Mouse (Mus musculus) cerebellum, adult 11-12 months (tissue): ENCODE measurements at regions not wholly inside any gene's neighbourhood (a gene's known extent, or its start where the extent isn't known, plus 50 kb on each side); places are given as distances from the start of the nearest gene placed in this dataset.

Experiments
- DNase-seq: peaks from one replicate; pipeline ENCODE4 v3.0.0; 2022

DNA sequence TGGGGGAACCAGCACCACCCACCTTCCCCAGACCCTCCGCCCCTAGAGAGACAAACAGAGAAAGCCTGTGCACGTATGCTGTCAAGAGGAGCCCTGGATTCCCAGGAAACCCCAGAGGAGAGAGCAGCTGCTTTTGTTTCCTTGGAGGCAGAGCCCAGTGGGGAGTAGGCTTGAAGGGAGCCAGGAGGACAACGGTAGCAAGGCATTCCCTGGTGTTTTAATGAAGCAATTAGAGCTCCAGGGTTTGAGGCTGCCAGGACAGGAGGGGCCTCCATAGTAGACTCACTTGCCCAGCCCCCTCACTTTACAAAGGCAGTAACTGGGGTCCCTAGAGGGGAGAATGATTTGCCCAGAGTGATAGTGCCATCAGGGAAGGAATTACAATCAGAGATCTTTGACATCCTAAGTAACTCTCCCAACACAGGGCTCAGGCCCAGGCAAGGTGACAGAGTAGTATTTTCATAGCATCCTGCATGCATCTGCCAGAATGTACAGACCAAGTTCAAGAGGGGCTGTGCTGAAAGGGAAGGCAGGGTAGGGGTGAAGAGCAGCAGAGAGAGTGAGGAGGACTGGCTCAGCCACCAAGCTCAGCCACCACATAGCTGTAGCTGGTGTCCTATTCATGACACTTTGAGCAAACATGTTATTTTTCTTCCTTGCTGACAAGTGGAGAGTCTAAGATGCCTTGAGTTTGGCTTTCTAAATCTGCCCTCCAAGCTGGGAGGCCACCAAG, 389.0 kb downstream of the Nedd1 start:
- no peak for DNase-seq

DNA sequence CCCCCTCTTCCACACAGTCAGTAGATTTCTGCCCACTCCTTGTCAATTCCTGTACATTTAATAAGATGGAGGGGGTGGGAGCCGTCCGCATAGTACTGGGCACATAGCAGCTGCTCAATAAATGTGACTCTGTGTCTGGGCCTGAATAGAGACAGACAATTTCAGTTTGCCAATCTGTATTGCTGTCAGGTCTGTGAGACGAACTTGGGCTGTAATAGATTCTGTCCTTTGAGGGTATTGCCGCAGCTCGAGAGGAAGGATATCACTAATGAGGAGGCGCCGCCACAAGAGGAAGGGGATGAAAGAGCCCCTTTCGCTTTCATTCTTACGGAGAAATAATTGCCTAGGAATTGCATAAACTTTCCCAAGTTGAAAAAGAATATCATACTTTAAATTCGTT, 392.1 kb downstream of the Nedd1 start:
- no peak for DNase-seq

DNA sequence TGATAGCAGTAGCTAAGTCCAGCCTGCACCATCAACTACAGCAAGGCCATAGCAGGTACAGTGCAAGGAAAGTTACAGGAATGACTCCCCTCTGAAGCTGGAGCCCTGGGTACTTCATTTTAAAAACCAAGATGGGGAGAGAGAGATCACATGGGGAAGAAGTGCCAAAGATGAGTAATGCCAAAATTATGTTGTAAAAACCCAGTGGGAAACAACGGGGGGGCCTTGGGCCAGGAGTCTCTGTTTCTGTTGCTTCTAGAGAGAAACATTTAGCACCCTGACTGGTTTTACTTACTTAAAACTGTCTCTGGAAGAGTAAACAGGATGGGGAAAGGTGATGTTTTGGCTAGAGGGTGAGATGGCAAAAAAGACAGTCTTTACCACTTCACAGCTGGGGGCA, 392.6 kb downstream of the Nedd1 start:
- DNase-seq, result no peak

DNA sequence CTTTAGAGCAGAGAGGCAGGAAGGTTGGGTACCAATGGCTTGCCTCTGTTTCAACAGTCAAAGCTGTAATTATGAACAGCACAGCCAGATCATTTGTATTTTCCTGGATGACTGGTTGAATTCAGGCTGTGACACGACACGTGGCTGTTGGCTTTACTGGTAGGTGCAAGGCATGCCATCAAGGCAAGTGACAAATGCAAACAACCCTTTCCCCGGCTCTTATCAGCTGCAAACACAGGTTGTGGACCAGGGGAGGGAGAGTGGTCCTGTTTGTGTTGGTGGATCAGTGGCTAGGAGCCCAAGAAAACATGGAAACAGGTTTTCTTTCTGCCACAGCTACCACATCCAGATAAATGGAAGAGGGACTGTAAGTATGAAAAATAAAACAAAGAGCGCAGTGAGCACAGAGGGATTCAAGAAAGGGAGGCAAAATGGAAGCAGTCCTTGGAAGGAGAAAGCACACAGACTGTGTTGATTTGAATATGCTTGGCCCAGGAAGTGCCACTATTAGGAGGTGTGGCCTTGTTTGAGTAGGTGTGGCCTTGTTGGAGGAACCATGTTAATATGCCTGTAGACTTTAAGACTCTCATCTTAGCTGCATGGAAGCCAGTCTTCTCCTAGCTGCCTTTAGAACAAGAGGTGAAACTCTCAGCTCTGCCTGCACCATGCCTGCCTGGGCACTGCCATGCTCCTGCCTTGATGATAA, 396.8 kb downstream of the Nedd1 start:
- DNase-seq, result no peak

DNA sequence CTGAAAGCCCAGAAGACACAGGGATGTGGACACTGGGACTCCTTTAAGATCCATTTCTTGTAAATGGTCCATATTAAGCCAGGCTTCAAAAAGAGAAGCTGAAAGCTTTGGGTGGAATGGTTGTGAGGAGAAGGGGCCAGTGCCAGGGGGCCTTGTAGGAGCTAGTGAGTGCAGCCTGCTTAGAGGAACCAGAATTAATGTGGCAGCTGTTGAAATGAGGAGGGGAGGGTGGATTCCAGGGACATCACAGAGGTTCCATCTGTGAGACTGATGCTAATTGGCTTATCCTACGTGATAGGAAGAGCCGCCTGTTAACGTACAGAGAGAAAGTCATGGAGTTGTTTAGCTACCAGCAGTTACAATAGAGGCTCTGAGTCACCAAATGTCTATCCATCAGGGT, 407.6 kb downstream of the Nedd1 start:
- DNase-seq, result no peak

DNA sequence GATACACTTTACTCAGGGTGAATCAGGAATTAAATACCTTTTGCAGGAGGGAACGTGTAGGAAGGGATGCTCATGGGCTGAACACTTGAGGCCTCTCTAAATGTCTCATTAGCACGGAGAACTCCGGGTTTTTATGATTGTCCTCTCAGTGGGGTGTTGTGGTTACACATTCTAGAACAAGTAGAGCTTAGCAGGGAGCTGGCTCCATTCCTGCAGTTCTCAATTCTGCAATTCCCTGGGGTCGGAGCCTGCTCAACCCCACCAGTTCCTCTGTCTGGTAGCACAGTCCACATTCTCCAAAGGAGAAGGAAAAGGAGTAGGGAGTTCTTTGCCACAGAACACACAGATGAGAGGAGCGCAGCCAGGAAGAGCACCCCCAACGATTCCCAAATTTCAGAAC, 409.9 kb downstream of the Nedd1 start:
- DNase-seq, result no peak

DNA sequence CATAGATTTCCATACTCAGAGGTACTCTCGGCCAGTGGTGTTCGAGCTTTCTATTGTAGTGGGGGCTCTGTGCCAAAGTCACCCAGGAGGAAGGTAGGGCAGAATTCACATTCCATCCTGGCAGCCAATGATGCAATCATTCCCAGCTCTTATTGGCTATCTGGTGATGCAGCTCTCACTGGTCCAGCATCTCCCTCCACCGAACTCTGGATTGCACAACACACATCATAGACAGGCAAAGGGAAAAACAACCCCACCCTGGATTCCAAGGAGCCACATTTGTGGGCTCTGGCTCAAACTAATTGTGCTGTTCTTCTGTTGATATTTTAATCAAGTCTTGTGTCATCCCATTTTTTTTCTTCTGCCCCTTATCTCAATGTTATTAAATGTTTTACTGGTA, 413.6 kb downstream of the Nedd1 start:
- DNase-seq, result no peak

DNA sequence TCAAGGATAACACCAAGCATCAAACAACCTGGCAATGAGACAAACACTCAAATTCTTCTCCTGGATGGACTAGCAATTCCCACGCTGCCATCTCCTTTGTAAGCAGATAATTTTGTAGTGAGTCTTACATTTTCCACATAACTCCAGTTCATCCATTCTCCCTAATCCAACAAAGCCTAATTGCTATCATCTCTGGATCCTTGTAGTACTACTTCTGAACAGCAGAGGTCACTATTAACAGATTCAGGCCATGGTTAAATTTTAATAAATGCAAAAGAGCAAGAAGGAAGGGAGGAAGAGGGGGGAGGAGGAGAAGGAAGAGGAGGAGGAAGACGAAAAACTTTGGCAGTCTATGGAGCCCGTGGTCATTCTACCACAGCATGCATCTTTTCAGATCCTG, 414.4 kb downstream of the Nedd1 start:
- DNase-seq, result no peak

DNA sequence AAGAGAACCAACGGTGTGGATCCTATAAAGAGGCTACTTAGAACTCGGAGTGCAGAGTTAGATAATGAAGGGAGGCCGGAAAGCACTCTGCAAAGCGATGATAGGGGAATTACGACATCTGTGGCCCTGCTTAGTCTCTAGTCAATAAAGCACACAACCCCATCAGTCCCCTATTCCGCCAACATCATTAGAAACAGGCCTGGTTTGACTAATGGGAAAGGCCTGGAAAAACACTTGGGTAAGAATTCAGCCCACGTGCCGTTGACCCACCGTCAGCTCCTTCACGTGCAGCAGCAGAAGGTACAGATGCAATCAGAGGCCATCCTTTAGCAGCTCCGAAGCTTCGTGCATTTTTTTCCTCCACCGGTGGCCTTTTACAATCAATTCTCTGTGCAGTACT, 423.5 kb downstream of the Nedd1 start:
- no peak for DNase-seq

DNA sequence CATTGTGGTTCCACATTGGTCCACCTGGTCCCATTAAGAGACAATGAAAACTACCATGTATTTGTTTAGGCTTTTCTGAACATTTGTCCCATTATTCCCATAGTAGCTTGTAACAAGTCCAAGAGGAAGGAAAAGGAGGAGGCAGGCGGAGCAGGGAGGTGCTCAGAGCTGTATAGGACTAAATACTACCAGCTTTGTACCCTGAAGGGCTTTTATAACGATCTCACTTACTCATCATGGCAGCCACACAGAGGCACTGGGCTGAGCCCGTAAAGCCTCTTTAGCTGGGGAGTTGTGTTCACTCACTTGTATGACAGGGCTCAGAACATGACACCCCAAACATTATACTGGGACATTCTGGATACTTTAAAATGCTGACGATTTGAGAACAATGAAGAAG, 425.4 kb downstream of the Nedd1 start:
- DNase-seq, result no peak

DNA sequence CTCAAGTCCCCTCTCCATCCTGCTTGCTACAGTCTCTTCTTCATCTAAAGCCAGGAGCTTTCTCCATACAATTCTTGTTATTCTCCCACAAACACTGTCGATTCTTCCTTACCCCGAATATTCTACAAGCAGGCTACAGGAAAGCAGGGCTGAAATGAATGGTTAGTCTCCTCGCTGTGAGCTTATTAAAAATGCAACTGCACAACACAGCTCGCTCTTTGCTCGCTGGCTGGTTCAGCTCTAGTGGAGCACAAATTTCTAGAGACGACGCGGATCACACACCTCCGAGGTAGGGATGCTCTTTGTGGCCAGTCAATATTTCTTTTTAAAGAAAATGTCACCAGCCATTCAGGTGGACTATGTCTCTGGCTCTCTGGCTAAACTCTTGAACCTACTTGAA, 425.9 kb downstream of the Nedd1 start:
- no peak for DNase-seq

DNA sequence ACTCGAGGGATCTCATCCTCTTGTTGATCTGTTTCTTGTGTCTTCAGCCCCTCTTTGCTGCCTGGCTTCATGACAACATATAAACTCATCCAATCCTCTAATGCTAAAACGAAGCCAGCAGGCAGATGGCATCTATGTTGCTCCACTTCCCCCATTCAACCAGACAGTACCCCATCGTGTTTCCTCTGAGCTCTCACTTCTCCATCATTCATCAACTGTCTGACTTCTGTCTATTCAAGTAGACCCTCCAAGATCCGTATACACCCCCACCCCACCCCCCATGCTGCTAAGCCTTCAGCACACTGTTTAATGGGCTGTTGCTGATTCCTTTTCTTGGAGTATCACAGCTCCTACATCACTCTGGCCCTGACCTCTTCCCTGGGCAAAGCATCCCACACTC, 429.0 kb downstream of the Nedd1 start:
- no peak for DNase-seq

DNA sequence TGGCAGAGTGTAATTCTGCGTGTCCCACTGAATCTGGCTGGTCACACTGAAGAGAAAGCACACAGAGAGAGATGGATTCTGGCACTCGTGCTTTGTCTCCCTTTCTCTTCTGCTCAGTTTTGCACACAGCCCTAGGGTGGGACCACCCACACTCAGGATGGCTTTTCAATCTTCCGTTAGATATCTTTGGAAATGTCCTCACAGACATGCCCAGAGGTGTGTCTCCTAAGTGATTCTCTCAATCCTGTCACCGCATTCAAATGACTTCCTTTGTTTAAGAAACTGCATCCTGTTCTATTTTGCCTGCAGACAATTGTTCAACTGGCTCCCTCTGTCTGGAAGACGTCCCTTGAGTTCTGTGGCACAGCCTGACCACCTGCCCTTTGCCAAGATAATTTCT, 433.0 kb downstream of the Nedd1 start:
- DNase-seq, result no peak

DNA sequence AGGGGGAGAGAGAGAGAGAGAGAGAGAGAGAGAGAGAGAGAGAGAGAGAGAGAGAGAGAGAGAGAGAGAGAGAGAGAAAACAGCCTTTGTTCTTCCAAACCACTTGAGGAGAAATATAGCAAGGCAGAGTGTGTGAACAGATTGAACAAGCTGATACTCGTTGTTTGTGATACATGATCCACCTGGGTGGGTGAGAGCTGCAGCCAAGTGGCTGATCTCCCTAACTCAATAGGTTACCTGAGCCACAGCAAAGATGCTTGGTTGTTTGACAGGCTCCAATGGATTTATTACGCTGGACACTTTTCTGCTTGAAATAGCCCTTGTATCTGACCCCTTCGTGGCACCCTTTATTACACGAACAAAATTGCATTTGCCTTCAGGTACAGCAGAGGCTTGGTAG, 438.0 kb downstream of the Nedd1 start:
- no peak for DNase-seq

DNA sequence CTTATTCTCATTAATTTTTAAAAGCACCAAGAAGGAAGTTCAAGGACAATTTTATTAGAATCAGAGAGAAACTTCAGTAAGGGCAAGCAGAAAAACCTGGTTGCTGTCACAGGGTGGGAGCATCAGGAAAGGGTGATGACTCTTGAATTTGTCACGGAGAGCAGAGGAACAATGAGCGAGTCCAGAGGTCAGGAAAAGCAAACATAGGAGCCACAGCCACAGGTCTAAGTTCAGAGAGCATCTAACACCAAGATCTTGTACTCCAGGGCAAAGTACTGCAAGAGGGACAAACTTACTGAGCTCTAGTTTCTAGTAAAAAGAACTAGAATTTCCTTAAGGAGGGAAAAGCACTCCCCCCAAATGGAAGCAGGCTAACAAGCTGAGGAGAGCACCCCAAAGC, 444.2 kb downstream of the Nedd1 start:
- DNase-seq, result no peak

DNA sequence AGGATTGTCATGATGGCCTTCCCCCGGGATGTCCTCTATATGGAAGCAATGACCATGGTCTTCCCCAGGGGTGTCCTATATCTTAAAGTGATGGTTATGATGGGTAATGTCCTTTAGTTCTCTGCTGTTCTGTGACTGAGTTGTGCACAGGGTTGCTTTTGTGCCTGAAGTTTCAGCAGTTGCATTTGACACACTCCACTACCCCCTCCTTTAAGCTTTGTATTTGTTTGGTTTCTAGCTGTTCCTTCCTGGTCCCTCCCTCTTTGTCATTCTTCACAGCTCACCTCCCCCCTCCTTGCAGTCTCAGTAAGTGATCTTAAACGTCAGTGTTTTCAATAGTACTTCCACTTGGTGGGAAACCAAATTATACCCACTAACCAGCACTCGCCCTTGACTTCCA, 464.4 kb downstream of the Nedd1 start:
- DNase-seq, result no peak

DNA sequence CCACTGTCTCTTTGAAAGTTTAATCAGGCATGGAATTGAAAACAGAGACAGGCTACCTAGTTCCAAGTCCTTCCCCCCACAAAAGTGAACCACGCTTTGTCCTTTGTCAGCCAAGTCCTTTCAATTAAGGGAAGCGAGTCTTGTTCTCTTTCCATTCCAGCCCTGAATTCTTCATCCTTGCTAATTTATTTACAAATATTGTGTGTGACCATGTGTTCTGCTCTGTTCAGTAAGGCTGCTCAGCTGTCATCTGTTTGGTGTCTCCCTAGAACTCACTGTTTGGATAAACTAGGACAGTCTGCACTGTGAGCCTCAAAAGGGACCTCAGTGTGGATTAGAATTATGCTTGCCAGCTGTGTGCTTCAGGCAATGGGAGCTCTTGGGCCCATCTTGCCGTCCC, 473.6 kb downstream of the Nedd1 start:
- DNase-seq, result no peak

DNA sequence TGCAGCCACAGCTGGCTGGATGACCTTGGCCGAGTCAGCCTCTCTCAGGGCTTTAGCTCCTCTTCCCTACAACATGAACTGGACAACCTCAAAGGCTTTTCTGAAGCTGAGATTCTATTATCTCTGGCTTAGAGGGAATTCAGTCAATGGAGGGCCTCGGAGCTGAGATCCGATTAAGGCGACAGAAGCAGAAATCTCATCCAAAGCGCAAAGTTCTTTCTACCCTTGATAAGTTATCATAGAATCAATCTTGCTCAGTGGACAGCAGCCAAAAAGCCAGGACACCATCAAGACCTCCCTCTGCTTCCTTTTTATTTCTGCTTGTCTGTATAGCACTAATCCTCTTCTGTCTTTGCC, 474.8 kb downstream of the Nedd1 start:
- DNase-seq, result no peak

DNA sequence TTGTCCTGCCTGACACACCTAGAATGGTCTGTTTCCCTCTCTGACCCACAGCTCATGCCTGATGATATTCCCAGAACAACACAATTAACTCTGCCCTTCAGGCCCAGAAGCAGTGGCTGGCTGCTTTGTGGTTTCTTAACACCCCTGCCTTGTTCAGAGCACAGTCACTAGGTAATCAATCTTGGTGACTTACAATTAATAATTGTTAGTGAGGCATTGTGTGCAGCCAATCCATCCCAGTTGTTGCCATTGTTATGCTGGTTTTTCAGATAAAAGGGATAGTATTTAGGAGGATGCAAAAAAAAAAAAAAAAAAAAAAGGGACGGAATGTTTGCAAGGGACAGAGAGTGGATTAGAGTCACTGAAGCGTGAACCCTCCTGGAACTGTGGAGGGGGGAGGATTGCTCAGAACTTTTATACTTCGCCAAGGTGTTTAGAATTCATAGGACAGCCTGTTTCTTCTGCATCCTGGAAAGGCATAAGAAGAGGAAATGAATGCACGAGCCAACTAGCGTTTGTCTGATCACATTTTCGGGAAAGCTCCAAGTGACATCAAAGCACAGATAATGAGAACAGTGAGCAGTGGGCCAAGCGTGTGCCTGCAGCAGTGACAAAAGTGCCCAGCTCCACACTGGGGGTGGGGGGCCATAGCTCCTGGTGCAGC, 475.3 kb downstream of the Nedd1 start:
- no peak for DNase-seq

DNA sequence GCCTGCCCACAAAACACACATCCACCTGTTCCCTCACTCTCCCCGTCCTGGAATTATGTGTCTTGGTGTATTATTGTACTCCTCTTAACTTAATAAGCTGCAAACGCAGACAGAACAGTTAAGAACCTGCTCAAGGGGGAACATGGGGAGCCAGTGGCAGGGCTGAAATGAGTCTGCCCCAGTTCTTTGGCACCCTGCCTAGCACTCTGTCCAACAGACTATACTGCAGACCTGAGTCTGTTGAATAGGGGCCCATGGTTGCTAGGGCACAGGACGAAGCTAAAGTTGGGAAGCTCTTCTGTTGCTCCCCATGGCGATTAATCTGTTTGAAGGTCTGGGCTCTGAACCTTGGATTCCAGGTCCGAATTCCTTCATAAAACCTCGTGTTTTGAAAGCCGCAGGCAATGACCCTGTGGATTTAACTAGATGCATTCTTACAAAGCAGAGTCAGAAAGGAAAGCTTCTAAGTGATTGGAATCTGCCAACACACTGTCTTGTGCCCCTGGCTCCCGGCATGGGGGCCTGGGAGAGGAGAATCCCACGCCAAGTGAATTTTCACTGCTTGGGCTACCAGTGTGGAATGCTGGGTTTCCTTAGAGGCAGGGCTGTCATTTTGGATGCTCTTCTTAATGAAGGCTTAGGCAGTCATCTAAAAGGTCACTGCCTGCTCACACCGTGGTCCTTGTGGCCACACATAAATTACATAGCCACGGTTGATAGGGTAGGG, 479.3 kb downstream of the Nedd1 start:
- peak; percentile 11 for DNase-seq

DNA sequence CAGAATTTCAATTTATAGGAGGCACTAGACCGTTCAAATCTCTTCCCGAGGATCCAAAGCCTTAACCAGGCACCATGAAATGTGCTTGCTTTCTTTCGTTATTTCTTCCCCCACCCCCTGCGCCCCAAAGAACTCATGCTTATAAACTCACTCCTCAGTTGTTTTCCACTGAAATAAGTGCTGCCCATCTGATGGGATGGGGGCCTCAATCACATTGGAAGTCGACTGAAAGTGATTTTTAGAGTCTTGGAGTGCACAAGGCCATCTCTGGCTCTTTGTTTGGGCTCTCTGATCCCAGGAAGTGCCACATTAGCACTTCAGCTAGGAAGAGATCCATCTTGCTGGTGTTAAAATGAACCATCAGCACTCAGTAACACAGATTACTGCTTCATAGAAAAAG, 484.3 kb downstream of the Nedd1 start:
- no peak for DNase-seq

DNA sequence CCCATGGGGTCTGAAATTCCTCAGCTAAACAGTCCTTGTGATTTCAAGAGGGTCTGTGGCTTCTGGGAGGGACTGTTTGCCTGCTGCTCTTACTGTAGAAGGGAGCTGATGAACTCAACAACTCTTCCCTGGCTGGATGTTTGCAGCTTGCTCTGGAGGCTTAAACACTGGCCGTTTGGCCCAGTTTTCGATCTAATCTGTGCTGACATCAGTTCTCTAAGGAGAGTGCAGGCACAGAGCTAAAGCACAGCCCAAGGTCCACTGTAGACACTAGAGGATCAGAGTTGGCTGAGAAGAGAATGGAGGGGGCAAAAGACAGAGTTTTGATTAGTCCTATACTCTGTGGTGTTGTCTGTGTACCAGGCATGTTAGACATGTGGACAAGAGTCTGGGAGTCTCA, 490.1 kb downstream of the Nedd1 start:
- no peak for DNase-seq

DNA sequence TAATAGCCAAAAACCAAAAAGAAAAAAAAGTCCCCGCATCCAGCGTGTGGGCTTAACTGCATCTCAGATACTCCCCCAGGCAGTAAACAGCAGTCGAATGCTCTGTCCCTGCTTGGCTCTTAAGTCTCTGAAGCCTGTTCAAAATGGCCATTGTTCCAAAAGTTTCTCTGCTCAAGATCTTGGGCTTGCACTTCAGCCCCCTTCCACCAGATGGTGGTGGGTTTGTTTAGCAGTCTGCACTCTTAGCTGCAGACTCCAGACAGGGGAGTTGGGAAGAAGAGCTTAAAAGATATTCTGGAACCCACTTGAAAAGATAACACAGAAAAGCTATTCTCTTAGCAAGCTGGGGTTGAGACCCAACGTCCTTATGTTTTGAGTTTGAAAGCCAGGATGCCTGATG, 496.4 kb downstream of the Nedd1 start:
- no peak for DNase-seq

DNA sequence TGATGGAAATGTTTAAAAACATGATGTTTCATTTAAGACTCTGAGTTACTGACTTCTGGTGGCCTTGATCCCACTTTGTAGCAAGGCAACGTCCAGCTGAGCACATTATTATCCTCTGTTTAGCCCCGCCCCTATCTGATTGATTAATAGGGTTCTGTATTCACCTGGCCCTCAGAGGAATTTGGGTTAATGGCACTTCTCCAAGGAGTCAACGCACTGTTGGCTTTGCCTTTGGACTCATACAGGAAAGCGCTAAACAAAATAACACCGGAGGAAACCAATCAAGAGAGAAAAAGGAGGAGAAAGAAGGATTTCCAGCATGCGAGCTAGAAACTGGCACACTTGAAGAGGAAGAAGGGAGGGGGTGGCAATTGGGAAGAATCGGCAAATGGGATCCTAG, 497.1 kb downstream of the Nedd1 start:
- DNase-seq, result no peak
